Mouse (Mus musculus): ENCODE measurements around the gene Cd81.

Gene Cd81

GRCm38 (mm10) chr7:143052626-143053007 is at the start of gene Cd81:
TSS of gene Cd81 (plus strand) at chr7:143052739.
- TF ChIP-seq GATA4 (IDR thresholded peaks at IDR 0.05; ENCODE audit: insufficient replicate concordance, low read length): peak; percentile 38; the same call in 1 of the 2 replicates

DNA sequence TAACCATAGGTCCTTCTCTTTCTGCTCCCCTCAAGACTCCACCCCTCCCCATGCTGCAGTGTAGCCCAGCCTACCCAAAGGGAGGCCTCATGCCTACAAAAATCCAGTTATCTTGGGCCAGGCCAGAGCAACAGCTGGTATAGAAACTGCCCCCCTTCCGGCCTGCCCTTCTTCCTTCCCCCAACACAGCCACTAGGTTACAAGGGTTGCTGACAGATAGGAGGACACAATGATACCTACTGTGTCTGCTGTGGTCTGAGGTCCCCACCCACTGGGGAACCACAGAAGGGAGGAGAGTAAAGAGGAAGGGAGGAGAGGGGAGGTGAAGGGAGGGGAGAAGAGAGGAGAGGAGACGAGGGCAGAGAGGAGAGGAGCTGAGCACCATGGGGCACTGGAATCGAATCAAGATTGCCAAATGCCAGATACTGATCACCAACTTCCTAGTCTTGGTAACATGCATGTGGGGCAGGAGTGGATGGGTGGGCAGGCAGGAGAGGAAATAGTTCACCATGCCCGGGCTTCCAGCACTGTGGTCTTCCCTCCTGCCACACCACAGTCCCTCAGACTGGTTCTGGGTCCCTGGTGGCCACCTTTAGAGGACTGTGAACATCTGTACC is 47.7 kb upstream of the Cd81 start, which contains the start of gene Tspan32:
Tspan32 (plus strand) TSS at position 320 of the 617 bp plus-strand sequence.
- TF ChIP-seq GATA4 (IDR thresholded peaks at IDR 0.05; ENCODE audit: insufficient replicate concordance, low read length): no peak

DNA sequence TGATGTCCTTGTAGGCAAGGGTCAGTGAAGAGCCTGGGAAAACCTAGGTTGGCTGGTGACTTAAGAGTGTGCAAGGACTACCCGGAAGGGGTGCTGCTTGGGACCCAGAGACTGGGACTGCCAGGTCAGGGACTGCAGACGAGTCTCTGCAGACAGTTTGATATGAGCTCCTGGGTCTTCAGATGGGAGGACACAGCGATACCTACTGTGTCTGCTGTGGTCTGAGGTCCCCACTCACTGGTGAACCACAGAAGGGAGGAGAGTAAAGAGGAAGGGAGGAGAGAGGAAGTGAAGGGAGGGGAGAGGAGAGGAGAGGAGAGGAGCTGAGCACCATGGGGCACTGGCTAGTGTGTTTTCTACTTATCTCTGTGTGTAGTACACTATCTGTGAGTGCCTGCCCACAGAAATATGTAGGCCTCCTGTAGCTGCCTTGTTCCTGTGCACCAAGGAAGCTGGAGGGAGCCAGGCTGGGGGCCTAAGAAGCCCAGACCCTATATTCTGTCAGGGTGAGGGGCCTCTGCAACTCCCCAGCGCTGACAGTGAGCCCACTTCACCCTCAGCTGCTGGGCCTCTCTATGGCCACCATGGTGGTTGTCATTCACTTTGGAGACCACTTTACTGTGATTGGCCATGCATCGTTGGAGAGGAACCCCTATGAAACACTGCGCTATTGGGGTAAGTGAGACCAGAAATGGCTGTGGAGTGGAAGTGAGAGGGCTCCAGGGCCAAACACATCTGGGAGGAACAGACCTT is 47.0 kb upstream of the Cd81 start:
- TF ChIP-seq GATA4 (IDR thresholded peaks at IDR 0.05; ENCODE audit: insufficient replicate concordance, low read length): no peak

DNA sequence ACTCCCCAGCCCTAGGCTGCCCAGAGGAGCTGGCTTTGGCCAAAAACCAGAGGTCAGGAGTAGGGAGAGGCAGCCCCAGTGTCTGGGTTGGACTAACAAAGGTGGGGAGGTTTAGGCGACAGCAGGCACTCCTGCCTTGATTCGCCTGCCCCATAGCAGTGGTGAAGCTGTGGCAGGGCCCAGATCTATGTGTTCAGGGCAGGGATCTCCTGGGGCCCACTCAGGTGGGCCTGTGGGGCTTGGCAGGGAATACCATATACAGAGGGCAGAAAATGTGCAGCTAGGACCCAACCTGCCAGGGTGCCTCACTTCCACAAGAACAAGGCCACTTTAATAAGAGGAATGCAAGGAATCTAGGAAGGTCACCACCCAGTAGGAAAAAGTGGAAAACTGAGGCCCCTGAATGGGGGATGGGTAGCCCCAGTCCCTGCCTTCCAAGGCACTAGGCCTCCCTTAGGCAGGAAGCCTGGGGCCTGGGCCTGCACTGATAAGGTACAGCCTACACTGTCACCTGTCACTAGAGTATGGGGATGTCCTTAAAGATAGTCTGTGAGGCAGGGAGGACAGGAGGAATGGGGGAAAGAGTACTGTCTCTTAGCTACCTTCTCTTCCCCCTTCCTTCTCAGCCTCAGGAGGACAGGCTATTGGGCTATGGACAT is 46.3 kb upstream of the Cd81 start:
- no peak for TF ChIP-seq GATA4 (IDR thresholded peaks at IDR 0.05; ENCODE audit: insufficient replicate concordance, low read length)

DNA sequence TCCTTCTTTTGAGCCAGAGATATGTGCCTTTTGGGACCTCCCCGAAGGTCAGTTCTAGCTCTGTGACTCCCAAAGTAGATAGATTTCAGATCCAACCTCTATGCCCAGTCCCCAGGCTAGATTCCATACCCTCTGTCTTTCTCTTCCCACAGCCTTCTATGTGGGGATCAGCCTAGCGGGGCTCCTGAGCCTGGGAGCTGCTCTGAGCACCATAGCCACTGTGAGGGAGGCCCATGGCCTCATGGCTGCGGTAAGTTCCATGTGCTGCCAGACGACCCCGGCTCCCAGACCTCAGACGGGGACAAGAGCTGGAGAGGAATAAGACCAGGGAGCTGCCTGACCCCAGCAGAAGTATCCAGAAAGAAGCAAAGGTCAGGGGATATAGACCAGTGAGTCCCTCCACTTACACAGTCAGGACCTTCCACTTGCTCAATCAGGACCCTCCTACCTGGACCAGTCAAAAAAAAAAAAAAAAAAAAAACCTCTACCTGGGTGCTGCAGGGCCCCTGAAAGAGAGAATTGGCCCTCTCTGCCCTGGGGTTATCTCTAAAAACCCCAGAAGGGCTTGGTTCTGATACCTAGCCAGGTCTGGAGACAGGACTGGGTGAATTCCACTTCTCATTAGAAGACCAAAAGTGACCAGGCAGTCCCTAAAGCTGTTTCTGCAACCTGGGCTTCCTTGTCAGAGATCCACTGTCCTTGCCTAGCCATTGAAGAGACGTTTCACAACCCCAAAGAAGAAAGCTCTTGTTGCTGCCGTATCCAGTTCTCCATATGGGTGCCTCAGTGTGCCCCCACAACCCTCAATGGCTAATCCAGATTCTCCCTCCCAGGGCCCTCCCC is 45.6 kb upstream of the Cd81 start:
- no peak for TF ChIP-seq GATA4 (IDR thresholded peaks at IDR 0.05; ENCODE audit: insufficient replicate concordance, low read length)

DNA sequence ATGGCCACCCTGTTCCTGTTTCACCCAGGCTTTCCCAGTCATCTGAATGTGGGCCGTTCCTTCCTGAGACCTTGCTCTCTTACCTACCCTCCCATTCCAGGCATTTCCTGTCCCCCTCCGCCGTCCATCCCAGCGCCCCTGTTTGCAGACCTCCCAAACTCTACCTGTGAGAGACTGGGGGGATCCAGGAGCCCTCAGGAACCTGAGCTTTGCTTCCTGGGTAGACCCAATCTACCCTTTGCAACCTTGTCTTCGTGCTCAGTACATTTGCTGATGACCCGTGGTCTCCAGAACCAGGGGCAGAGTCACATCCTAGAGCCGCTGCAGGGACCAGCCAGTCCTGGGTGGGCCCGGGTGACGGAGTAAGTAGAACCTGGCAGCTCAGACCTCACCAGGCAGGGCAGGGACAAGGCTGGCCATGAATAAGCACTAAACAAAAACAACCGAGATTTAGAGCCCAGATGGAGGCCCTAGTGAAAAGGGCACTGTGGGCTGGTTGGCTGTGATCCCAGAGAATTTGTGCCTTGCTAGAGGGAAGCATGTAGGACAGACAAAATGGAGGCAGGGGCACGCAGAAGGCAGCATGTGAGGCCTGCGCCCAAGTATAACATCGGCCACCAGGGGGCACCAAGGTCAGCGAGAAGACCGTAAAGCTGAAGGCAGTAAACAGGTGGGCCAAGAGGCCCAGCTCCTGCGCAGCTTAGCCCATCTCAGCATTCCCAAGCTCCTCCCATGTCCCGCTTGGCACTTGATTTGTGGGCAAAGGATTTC is 44.8 kb upstream of the Cd81 start:
- TF ChIP-seq GATA4 (IDR thresholded peaks at IDR 0.05; ENCODE audit: insufficient replicate concordance, low read length): no peak

DNA sequence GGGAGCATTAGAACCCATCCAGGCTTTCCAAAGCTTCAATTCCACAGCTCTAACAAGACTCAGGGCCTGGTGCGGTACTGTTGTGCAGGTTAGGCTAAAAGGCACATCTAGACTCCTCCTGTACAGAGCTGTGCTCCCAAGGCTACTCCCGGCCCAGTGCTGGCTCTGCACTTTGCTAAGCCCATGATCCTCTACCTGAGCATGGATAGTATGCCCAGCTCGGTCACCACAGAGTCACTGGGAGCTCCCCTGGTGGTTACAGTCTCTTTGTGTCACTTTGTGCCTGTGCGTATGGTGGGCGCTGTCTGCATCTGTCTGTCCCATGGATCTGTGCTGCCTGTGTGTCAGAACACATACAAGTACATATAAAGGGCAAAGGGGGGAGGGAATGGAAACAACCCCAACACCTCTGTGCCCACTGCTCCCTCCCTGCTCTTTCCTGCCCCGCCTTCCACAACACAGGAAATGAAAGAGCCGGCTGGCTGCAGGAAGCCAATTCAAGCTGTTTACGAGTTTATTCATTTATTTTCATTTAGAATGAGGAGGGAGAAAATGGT is 44.1 kb upstream of the Cd81 start:
- no peak for TF ChIP-seq GATA4 (IDR thresholded peaks at IDR 0.05; ENCODE audit: insufficient replicate concordance, low read length)

DNA sequence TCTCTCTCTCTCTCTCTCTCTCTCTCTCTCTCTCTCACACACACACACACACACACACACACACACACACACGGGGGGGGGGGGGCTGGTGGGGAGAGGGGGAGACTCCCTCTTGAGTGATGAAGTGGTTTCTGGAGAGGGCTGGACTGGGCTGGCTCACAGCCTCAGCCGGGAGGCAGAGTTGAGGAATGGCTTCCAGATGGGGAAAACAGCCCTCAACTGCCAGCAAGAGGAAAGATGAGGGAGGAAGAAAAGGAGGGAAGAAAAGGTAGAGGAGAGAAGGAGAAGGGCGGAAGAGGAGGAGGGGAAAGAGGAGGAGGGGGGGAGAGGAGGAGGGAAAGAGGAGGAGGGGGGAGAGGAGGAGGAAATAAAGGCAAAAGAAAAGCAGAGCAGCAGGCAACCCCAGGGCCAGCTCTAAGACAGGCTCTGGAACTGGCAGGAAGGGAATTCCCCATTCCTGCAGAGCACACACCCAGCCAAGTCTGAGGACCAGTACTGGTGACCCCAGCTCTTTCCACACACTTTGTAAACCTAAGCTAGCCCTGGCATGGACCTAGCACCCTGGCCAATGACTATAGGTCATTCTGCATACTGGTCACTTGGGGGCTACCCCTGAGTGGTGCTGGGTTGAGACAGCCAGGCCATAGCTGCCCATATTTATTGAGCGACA is 43.4 kb upstream of the Cd81 start:
- no peak for TF ChIP-seq GATA4 (IDR thresholded peaks at IDR 0.05; ENCODE audit: insufficient replicate concordance, low read length)

DNA sequence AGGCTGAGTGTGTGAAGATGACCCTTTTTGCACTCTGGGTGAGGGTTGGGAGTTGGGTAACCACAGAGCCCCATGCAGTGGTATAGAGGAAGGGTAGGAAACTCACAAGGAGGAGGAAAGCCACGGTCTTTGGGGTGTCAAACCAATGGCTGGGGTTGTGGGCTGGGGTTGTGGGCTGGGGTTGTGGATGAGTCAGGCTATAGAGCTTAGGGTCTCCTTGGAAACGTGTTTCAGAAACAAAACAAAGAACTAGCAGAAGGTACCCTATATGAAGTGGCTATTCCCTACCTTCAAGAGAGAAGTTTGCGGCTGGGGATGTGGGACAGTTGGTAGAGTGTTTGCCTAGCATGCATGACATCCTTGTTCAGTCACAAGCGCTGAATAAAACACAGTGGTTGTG is 42.5 kb upstream of the Cd81 start:
- no peak for TF ChIP-seq GATA4 (IDR thresholded peaks at IDR 0.05; ENCODE audit: insufficient replicate concordance, low read length)

DNA sequence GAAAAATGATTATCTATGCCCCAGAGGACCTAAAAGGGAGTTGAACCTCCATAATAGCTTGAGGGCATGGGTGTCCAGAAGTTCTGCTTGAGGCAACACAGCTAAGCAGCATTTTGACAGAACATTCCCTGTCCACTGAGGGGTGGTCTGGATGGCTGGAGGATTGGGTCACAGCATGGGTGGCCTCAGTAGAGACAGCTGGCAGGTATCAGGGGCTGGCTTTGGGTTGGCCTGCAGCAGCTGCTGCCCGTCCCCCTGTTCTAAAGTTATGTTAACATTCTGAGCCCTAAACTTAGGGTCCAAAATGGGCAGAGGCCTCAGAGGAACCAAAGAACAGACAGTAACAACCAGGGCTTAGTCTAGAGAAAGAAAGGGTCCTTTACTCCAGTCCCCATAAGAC is 41.3 kb upstream of the Cd81 start:
- TF ChIP-seq GATA4 (IDR thresholded peaks at IDR 0.05; ENCODE audit: insufficient replicate concordance, low read length): no peak

DNA sequence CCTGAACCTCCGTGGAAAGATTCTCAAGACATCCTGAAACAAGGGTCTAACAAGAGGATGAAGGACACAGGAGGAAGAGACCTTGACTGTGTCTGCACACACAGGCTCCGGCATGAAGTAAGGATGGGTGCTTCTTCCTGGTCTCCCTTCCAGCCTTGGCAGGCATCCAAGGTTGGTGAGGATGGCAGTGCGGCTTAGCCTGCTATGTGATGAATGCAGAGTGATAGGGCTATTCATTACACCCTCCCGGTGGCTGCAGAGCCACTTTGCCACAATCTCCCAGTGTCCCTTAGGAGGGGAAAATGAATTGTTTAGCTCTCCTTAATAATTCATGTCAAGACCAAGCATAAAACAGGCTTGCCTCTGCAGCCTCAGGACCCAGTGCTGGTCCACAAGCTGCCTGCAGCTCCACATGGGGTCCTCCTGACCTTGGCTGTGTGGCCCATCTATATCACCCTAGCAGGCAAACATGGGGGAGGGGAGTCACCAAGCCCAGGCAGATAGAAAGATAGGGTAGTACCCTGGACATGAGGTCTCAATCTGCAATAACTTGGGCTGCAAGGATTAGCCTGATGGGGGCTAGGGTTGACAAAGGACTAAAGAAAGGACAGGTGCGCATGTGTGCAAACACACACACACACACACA is 40.2 kb upstream of the Cd81 start:
- no peak for TF ChIP-seq GATA4 (IDR thresholded peaks at IDR 0.05; ENCODE audit: insufficient replicate concordance, low read length)

DNA sequence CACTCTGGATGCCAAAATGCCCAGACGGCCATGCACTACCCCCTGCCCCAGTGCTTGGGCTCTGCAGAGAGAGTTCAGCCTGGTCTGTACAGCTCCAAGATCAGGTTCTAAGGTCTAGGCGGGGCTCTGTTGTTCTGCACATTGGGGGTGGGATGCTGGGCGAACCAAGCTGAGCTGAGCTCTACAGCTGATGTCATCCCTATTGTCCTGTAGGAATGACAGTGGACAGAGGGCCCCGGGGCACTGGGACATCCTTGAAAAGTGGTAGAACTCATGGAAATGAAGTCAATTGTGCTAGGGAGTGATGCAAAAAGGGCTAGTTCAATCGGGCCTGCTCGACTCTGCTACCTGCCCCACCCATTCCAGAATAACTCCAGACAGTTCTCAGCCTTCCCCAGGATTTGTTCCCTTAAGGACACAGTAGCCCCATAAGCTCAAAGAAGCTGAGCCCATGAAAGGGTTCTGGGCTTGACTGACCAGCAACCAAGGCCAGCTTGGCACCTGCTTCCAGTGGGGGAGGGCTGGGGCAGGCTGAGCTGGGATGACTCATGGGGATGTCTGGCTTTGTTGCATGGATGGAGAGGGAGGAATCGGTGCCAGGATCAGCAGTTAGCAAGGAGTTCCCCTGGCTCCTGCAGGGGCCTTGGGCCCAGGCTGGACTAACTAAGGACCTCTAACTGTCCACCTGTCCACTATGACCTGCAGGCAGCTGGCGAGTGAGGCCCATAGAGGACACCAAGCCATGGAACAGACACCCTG is 38.9 kb upstream of the Cd81 start:
- TF ChIP-seq GATA4 (IDR thresholded peaks at IDR 0.05; ENCODE audit: insufficient replicate concordance, low read length): no peak

All from liver, adult (tissue).